Mouse (Mus musculus) heart, postnatal 36 days (tissue): ENCODE measurements at regions not wholly inside any gene's neighbourhood (a gene's known extent, or its start where the extent isn't known, plus 50 kb on each side); places are given as distances from the start of the nearest gene placed in this dataset.
A peak's percentile ranks its signal among the peaks of the same experiment; 100 is the strongest.

Experiments used
- DNase-seq, 2 experiments: peaks; one replicate each; pipeline ENCODE4 v3.0.0; 2021 to 2022
- intact Hi-C: fragments of 180-260 bp; cut with DNase I; formaldehyde crosslinking; loops from one replicate; pipeline ENCODE4 v1.15.1; 2025

DNA sequence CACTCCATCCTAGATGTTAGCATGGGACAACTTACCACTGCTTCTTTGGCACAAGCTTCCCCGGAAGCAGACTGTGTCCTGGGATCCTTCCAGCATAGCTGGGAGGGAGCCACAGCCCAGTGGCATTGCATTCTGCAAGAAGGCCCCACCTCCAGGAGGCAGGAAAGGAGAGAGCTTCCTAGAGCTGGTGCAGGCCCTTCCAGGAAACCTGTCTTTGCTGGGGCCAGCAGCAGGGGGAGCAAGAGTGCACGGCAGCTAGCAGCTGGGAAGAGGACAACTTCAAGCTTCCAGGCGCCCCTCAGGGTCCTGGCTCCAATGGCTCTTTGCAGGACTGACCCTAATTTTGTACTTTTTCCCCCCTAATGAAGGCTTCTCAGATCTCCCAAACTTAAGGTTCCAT is 115.4 kb upstream of the Sorcs3 start:
- intact Hi-C loops = no loop called here

DNA sequence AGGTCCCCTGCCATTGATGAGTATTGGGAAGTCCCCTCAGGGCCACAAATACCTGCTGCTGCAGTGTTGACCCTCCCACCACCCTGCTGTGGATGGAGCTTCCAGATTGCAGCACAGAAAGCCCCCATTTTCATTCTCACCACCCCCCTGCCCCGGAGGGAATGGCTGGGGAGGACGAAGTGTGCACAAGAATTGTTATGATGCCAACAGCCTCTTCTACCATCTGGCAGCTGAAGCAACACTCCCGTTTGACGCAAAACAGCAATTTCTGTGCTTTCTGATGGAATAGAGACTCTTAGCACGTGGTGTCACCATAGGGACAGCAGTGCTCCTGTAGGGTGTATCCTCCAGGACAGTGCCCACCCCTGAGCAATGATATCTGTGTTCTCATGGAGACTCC is 108.5 kb upstream of the Sorcs3 start:
- DNase-seq = no peak
- intact Hi-C loops = no loop called here

More for the DNA sequence above, 115.4 kb upstream of the Sorcs3 start:
- peak in 1 of 2 experiments; percentile 9 for DNase-seq

DNA sequence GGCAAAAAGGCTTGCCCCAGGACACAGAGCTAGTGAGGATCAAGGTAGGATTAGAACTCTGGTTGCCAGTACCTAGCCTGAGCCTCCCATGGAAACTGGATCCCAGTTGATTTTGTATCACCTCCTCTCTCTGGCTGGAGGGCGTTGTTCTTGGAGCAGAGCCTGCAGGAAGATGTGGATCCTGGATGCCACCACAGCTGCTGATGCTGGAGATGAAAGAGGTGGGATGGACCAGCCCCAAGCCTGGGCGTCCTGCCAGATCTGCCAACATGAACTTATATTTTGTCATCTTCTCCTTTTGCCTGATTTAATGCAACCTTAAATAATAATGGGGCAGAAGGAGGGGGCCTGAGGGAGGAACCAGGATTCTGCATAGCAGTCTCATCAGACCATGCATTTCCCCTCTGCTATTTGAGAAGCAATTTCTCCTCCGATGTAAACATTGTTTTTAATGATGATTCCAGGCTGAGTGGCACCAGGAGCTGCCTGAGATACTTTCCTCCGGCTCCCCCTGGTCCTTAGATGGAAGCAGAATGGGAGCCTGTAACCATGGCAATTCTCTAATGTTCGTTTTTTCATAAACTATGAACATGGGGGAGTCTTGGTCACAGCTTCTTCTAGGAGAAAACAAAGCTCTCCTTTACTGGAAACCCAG is 107.8 kb upstream of the Sorcs3 start:
- DNase-seq = no peak
- intact Hi-C loops = no loop called here

DNA sequence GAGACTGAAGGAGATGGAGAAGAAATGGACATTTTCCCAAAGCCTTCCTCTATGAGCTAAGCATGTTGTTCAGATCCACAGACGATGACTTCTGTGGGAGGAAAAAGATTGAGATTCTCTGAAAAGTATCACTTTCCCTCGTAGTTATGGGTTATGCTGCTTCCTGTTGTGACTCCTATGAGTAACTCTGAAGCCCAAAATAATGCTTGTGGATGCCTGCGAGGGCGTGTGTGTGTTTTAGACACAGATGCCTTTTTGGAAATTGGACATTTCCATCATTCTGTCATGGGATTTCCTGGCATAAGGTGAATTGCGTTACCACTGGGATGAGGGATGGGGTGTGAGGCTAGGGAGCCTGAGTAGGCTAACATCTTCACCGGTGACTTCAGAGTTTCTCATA is 104.8 kb upstream of the Sorcs3 start:
- no peak for DNase-seq

DNA sequence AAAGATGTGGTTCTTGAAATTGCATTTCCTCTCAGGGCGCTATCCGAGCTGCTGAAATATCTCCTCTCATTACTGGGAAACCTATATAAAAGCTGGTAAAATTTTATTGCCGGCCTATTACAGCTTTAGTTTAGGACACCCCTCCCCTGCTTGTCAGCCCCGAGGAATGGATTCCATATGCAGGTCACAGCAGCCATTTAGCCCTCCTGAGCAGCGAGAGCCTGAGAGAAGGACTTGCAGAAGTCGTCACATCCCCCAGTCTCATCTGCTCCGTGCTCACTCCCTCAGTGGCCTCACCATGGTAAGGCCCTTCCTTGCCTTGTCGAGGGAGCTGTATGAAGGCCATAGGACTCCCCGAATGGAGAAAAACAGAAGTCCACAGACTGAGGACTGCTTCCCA is 90.7 kb upstream of the Sorcs3 start:
- no peak for DNase-seq
- intact Hi-C loops = no loop called here

More for the DNA sequence above, 104.8 kb upstream of the Sorcs3 start:
- intact Hi-C loops = no loop called here

DNA sequence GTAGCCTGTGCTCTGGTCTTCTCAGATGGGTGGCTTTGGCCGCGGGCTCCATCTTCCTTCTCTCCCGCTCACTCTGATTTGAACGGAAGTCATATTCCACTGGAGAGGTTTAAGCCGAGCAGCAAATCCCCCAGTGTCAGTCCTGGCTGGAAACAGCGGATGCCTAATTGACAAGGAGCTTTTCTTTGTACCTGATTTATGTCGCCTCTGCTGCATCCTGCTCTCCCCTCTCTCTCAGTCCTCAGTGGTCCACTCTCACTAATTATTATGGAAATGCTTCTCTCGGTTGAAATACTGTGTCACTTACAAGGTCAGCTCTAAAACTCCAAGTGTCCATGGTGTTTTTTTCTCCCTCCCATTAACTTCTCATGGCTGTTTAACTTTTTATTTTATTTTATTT is 90.1 kb upstream of the Sorcs3 start:
- DNase-seq = no peak
- intact Hi-C loops = no loop called here

DNA sequence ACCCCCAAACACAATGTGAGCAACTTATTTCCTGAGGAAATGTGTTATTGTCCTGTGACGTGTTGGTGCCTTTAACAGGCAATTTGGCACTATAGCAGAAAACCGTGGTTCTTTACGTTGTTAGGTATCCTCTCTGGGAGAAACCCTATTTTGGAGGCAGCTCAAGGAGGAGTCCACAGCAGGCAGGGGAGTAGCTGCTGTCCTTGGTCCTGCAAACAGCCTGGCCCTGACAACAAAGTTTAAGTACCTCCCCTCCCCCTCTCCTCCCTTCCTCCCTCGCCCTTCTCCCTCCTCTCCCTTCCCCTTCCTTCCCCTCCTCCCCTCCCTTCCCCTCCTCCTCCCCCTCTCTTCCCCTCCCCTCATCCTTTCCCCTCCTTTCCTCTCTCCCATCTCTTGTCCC is 89.1 kb upstream of the Sorcs3 start:
- no peak for DNase-seq
- intact Hi-C loops = no loop called here

DNA sequence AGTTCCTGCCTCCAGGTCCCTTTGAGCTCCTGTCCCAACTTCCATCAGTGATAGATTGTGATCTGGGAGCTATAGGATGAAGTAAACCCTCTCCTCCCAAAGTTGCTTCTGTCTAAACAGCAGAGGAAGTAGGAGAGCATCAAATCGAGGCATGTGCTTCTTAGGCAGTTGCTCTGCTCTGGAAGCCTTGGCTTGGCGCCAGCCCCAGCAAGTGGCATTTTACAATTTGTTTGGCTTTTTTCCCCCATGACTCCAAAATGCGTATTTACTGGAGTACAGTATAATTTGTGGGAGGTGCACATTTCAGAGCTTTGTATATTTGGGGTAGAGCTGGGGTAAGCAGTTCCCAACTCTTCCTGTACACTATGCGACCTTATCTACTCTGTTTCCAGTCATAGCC is 88.2 kb upstream of the Sorcs3 start:
- no peak for DNase-seq
- intact Hi-C loops = no loop called here

DNA sequence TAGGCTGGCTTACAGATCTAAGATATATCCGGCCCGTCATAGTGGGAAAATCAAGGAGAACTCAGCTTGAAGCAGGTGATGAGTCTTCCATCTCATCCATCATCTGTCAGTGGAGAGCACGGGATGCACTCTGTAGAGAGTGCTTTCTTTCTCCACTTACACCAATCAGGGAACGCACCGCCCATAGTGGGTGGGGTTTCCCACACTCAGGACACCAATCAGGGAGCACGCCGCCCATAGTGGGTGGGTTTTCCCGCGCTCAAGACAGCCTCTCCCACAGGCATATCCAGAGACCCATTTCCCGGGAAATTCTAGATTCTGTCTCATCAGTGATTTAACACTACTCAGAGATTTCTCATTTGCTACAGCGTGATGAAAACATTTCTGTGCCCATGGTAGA is 83.5 kb upstream of the Sorcs3 start:
- DNase-seq = no peak
- intact Hi-C loops = no loop called here

DNA sequence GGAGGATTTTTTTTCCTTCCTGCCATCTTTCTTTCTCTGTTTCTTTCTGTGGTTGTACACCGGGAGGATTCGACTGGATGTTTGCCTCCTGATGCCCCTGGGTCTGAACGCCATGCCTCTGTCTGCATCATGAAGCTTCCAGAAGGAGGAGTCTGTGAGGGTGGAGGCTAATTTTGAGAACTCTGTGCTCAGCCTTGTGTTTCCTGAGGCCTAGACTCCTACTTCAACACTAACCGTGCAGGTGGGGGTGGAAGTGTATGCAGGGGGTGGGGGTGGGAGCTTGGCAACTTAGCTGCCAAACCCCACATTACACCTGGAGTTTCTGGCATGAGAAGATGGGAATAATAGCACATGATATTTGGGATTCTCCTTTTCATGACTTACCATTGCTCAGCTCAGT is 82.0 kb upstream of the Sorcs3 start:
- intact Hi-C loops = no loop called here

DNA sequence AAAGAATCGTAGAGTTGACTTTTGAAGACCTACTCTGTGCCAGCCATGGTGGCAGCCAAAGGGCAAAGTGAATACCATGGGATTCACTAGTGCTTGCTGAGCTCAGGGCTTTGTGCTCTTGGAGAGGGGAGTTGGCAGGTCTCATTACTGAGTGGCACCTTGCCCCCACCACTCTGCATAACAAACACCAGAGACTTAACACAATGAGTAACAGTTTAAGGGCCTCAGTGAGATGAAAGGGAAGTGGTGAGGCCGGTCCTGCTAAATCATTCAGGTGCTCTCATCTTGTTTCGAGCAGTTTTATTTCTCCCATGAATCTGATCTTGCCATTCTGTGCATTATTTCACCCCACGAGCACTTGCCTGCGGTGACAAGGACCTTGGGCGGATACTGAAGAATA is 80.1 kb upstream of the Sorcs3 start:
- intact Hi-C loops = no loop called here
- no peak for DNase-seq

More for the DNA sequence above, 82.0 kb upstream of the Sorcs3 start:
- DNase-seq = no peak

DNA sequence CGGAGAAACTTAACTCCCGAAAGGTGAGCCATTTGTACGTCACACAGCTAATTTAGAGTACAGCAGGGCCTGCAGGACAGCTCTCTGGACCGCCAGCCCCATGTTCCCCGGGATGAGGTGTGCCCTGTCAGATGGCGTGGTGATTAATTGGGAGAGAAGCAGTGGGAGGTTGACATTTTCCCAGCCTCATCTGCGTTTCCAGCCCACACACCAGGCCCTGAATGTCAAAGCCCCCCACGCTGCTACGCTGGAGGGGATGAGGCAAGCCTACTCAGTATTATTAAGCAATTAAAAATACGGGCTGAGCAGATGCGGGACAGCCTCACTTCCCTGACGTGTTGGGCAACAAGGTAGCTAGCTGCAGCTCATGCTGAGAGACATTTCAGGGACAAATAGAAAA is 77.7 kb upstream of the Sorcs3 start:
- no peak for DNase-seq
- intact Hi-C loops = no loop called here

DNA sequence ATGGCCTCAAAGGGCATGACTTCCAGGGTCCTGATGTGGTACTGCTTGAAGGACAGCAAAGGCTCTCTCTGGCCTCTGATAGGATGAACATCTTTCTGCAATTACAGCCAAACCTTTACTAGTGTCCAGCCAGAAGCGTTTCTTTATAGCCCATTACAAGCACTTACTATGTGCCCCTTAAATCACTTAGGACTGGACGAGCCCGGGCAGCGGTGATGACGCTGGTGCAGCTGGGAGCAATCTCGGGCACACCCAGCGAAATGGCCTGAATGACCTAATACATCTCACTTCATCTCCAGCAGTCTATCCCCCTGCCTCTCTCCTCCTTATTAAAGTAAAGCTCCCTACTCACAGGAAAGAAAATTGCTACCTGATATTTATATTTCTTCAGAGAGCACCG is 69.6 kb upstream of the Sorcs3 start:
- intact Hi-C loops = no loop called here
- no peak for DNase-seq

DNA sequence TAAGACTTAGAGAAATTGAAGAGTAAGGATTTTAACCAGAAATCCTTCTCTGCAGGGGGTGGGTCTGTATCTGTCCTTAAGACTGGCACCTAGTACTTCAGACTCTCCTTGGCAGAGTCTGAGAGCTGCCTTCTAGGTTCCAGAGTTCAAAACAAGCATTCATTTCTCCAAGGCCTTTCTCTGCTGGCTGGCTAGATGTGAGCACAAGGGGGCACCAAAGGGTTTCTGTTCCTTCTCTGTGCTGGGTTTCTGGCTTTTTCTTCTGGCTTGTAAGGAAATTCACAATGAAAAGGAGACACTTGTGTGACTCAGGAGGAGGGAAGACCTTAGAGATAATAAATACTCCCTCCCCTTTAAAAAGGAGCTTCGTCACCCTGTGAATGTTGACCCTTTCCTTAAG is 61.7 kb upstream of the Sorcs3 start:
- intact Hi-C loops = loop anchor here (2.0 kb wide), 1 partner anchor 247 kb away; no protein-coding TSS in a partner anchor

More for the DNA sequence above, 61.7 kb upstream of the Sorcs3 start:
- no peak for DNase-seq
